Mouse (Mus musculus): ENCODE measurements around the gene Ncapd3. TPM values are rescaled to one million over a fixed set of nuclear protein-coding genes. Genes with fewer than 3 reads are reported as not detected.

Ncapd3 gene
- polyA plus RNA-seq, 1 experiment from 2014 or later, result 44.3 TPM

DNA sequence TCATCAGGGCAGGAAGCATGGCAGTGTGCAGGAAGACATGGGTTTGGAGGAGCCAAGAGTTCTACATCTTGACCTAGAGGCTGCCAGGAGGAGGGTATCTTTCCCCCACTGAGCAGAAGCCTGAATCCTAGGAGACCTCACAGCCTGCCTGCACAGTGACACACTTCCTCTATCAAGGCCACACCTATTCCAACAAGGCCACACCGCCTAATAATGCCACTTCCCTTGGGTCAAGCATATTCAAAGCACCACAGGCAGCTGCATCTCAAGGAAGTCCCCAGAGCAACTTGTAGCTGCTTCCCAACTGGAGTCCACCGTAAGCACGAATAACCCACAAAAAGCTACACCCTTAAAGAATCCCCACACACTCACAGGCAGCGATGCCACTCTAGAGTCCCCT, 92.1 kb downstream of the Ncapd3 start:
- DNase-seq (ENCODE audit: low spot score) (no peak), ATAC-seq (ENCODE audit: insufficient number of reproducible peaks, low FRiP score, low TSS enrichment, low read depth) (no peak)
- Histone ChIP-seq H3K9me3 (ENCODE audit: control insufficient read depth, low read length) (no peaks in the 10 kb centered on the region; the same call in 1 of the 2 replicates), H3K4me2 (ENCODE audit: low read depth, severe bottlenecking) (no peak overlapping the region), H3K9ac (ENCODE audit: low read length) (no peak overlapping the region), H3K27me3 (ENCODE audit: control insufficient read depth, insufficient read depth, low read length) (no peaks in the 10 kb centered on the region), H3K36me3 (ENCODE audit: control insufficient read depth, insufficient read depth, low read length) (no peaks in the 10 kb centered on the region), H3K27ac (replicated peaks; ENCODE audit: low read depth, low read length) (no peak overlapping the region), H3K4me3 (ENCODE audit: low read depth, low read length) (no peak overlapping the region), H3K4me1 (ENCODE audit: control insufficient read depth, insufficient read depth, low read length) (no peaks in the 10 kb centered on the region)
- WGBS, result 94% methylated on average over 4 of the region's 4 CpGs

- DNase-seq (ENCODE audit: low spot score) (no peak), ATAC-seq (ENCODE audit: insufficient number of reproducible peaks, low FRiP score, low TSS enrichment, low read depth) (no peak)
- Histone ChIP-seq H3K27ac (replicated peaks; ENCODE audit: low read depth, low read length) (no peak overlapping the region), H3K9me3 (ENCODE audit: control insufficient read depth, low read length) (no peaks in the 10 kb centered on the region; the same call in 1 of the 2 replicates), H3K36me3 (ENCODE audit: control insufficient read depth, insufficient read depth, low read length) (no peaks in the 10 kb centered on the region), H3K4me3 (ENCODE audit: low read depth, low read length) (no peak overlapping the region), H3K4me2 (ENCODE audit: low read depth, severe bottlenecking) (no peak overlapping the region), H3K27me3 (ENCODE audit: control insufficient read depth, insufficient read depth, low read length) (no peaks in the 10 kb centered on the region), H3K4me1 (ENCODE audit: control insufficient read depth, insufficient read depth, low read length) (no peaks in the 10 kb centered on the region), H3K9ac (ENCODE audit: low read length) (no peak overlapping the region)
- WGBS, result 89% methylated on average over 4 of the region's 4 CpGs
Measured at GRCm38 (mm10) chr9:27122963-27123362, 93.0 kb downstream of the Ncapd3 start.

- H3K4me1 ChIP-seq (ENCODE audit: control insufficient read depth, insufficient read depth, low read length), result no peaks in the 10 kb centered on the region
- H3K27me3 ChIP-seq (ENCODE audit: control insufficient read depth, insufficient read depth, low read length), result no peaks in the 10 kb centered on the region
- 83% methylated on average over 2 of the region's 2 CpGs for WGBS
- DNase-seq (ENCODE audit: low spot score) (no peak), ATAC-seq (ENCODE audit: insufficient number of reproducible peaks, low FRiP score, low TSS enrichment, low read depth) (no peak)
- H3K27ac ChIP-seq (replicated peaks; ENCODE audit: low read depth, low read length), result no peak overlapping the region
- no peak overlapping the region for H3K4me3 ChIP-seq (ENCODE audit: low read depth, low read length)
- H3K4me2 ChIP-seq (ENCODE audit: low read depth, severe bottlenecking), result no peak overlapping the region
- no peak overlapping the region for H3K9ac ChIP-seq (ENCODE audit: low read length)
- H3K9me3 ChIP-seq (ENCODE audit: control insufficient read depth, low read length), result no peaks in the 10 kb centered on the region; the same call in 1 of the 2 replicates
- no peaks in the 10 kb centered on the region for H3K36me3 ChIP-seq (ENCODE audit: control insufficient read depth, insufficient read depth, low read length)
Measured at GRCm38 (mm10) chr9:27123947-27124346, 94.0 kb downstream of the Ncapd3 start.

- DNase-seq (ENCODE audit: low spot score), result no peak
- H3K27ac ChIP-seq (replicated peaks; ENCODE audit: low read depth, low read length), result no peak overlapping the region
- no peaks in the 10 kb centered on the region for H3K36me3 ChIP-seq (ENCODE audit: control insufficient read depth, insufficient read depth, low read length)
- no peaks in the 10 kb centered on the region for H3K4me1 ChIP-seq (ENCODE audit: control insufficient read depth, insufficient read depth, low read length)
- 73% methylated on average over 6 of the region's 6 CpGs for whole genome bisulfite sequencing
- H3K4me3 ChIP-seq (ENCODE audit: low read depth, low read length), result no peak overlapping the region
- no peak for ATAC-seq (ENCODE audit: insufficient number of reproducible peaks, low FRiP score, low TSS enrichment, low read depth)
- no peak overlapping the region for H3K4me2 ChIP-seq (ENCODE audit: low read depth, severe bottlenecking)
- H3K27me3 ChIP-seq (ENCODE audit: control insufficient read depth, insufficient read depth, low read length), result no peaks in the 10 kb centered on the region
- H3K9me3 ChIP-seq (ENCODE audit: control insufficient read depth, low read length), result no peaks in the 10 kb centered on the region; the same call in 1 of the 2 replicates
- H3K9ac ChIP-seq (ENCODE audit: low read length), result no peak overlapping the region
Measured at GRCm38 (mm10) chr9:27125450-27125849, 95.5 kb downstream of the Ncapd3 start.

DNA sequence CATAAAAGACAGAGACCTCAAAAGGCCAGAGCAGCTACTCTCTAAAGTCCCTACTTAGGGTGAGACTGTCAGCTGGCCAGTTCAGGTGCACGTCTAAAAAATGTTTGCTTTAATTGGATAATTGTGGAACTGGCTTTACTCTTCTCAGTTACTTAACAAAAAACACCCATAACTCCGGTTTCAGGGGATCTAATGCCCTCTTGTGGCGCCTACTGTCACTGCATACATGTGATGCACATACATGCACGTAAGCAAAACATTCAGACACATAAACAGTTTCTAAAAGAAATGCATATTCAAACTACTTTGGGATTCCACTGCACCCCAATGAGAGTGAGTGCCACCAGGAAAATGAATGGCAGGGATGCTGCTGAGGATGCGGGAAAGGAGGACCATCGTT, 96.6 kb downstream of the Ncapd3 start:
- no peak overlapping the region for H3K4me3 ChIP-seq (ENCODE audit: low read depth, low read length)
- H3K27me3 ChIP-seq (ENCODE audit: control insufficient read depth, insufficient read depth, low read length), result no peaks in the 10 kb centered on the region
- no peaks in the 10 kb centered on the region; the same call in 1 of the 2 replicates for H3K9me3 ChIP-seq (ENCODE audit: control insufficient read depth, low read length)
- no peak overlapping the region for H3K27ac ChIP-seq (replicated peaks; ENCODE audit: low read depth, low read length)
- no peaks in the 10 kb centered on the region for H3K4me1 ChIP-seq (ENCODE audit: control insufficient read depth, insufficient read depth, low read length)
- 82% methylated on average over 6 of the region's 6 CpGs for WGBS
- no peak overlapping the region for H3K4me2 ChIP-seq (ENCODE audit: low read depth, severe bottlenecking)
- DNase-seq (ENCODE audit: low spot score), result no peak
- H3K36me3 ChIP-seq (ENCODE audit: control insufficient read depth, insufficient read depth, low read length), result no peaks in the 10 kb centered on the region
- no peak for ATAC-seq (ENCODE audit: insufficient number of reproducible peaks, low FRiP score, low TSS enrichment, low read depth)
- no peak overlapping the region for H3K9ac ChIP-seq (ENCODE audit: low read length)

DNA sequence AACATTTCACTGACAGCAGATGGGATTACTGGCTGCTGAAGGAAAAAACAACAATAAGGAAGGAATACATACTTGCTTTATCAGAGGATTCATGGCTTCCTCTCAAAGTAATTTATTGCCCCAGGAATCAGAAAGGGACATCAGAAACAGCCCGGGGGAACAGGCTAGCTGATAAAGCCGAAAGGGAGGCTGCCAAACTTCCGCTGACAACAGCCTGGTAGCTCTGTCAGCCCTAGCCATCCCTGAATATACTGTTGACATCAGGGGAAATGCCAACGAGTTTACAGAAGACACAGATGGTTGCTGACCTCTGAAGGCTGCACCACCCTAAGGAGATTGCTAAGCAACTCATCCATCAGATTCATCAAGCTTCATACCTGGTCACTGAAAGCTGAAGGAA, 98.7 kb downstream of the Ncapd3 start:
- H3K9ac ChIP-seq (ENCODE audit: low read length), result no peak overlapping the region
- H3K4me2 ChIP-seq (ENCODE audit: low read depth, severe bottlenecking), result no peak overlapping the region
- H3K9me3 ChIP-seq (ENCODE audit: control insufficient read depth, low read length), result no peaks in the 10 kb centered on the region; the same call in 1 of the 2 replicates
- ATAC-seq (ENCODE audit: insufficient number of reproducible peaks, low FRiP score, low TSS enrichment, low read depth), result no peak
- no peak for DNase-seq (ENCODE audit: low spot score)
- no peak overlapping the region for H3K27ac ChIP-seq (replicated peaks; ENCODE audit: low read depth, low read length)
- H3K4me1 ChIP-seq (ENCODE audit: control insufficient read depth, insufficient read depth, low read length), result no peaks in the 10 kb centered on the region
- no peak overlapping the region for H3K4me3 ChIP-seq (ENCODE audit: low read depth, low read length)
- WGBS, result 83% methylated on average over 4 of the region's 4 CpGs
- no peaks in the 10 kb centered on the region for H3K27me3 ChIP-seq (ENCODE audit: control insufficient read depth, insufficient read depth, low read length)
- no peaks in the 10 kb centered on the region for H3K36me3 ChIP-seq (ENCODE audit: control insufficient read depth, insufficient read depth, low read length)

DNA sequence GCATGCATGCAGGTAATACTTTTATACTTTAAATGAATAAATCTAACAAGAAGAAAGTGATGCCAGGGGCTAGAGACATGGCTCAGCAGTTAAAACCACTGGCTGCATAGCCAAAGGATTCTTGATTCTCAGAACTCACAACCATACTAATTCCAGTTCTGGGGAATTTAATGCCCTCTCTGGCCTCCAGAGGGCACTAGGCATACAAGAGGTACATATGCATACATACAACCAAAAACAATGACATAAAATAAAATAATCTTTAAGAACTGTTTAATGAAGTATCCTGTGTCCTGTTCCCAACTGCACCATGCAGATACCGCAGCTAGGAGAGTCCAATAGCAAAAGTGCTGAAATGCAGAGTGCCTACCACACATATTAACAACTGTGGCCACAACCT, 104.4 kb downstream of the Ncapd3 start:
- no peaks in the 10 kb centered on the region for H3K9me3 ChIP-seq (ENCODE audit: control insufficient read depth, low read length)
- H3K27me3 ChIP-seq (ENCODE audit: control insufficient read depth, insufficient read depth, low read length), result no peaks in the 10 kb centered on the region
- no peaks in the 10 kb centered on the region for H3K36me3 ChIP-seq (ENCODE audit: control insufficient read depth, insufficient read depth, low read length)
- peak; percentile 57 for DNase-seq (ENCODE audit: low spot score)
- H3K4me3 ChIP-seq (ENCODE audit: low read depth, low read length), result no peak overlapping the region
- H3K9ac ChIP-seq (ENCODE audit: low read length), result no peak overlapping the region
- H3K4me1 ChIP-seq (ENCODE audit: control insufficient read depth, insufficient read depth, low read length), result 0 out of 2 replicates have a peak, but pooled peaks cover 2% of the 10 kb centered on the region
- no peak for ATAC-seq (ENCODE audit: insufficient number of reproducible peaks, low FRiP score, low TSS enrichment, low read depth)
- H3K4me2 ChIP-seq (ENCODE audit: low read depth, severe bottlenecking), result no peak overlapping the region
- WGBS, result 78% methylated on average over 1 of the region's 1 CpGs
- H3K27ac ChIP-seq (replicated peaks; ENCODE audit: low read depth, low read length), result no peak overlapping the region

- H3K27ac ChIP-seq (replicated peaks; ENCODE audit: low read depth, low read length), result no peak overlapping the region
- no peak for ATAC-seq (ENCODE audit: insufficient number of reproducible peaks, low FRiP score, low TSS enrichment, low read depth)
- 89% methylated on average over 7 of the region's 7 CpGs for WGBS
Measured at GRCm38 (mm10) chr9:27135372-27135771, 105.4 kb downstream of the Ncapd3 start.

GRCm38 (mm10) chr9:27136651-27137050, 106.7 kb downstream of the Ncapd3 start:
- H3K9me3 ChIP-seq (ENCODE audit: control insufficient read depth, low read length), result no peaks in the 10 kb centered on the region
- DNase-seq (ENCODE audit: low spot score) (no peak), ATAC-seq (ENCODE audit: insufficient number of reproducible peaks, low FRiP score, low TSS enrichment, low read depth) (no peak)
- no peak overlapping the region for H3K9ac ChIP-seq (ENCODE audit: low read length)
- no peak overlapping the region for H3K4me2 ChIP-seq (ENCODE audit: low read depth, severe bottlenecking)
- 91% methylated on average over 8 of the region's 8 CpGs for WGBS
- H3K27ac ChIP-seq (replicated peaks; ENCODE audit: low read depth, low read length), result no peak overlapping the region
- H3K36me3 ChIP-seq (ENCODE audit: control insufficient read depth, insufficient read depth, low read length), result no peaks in the 10 kb centered on the region
- 0 out of 2 replicates have a peak, but pooled peaks cover 2% of the 10 kb centered on the region for H3K4me1 ChIP-seq (ENCODE audit: control insufficient read depth, insufficient read depth, low read length)
- no peak overlapping the region for H3K4me3 ChIP-seq (ENCODE audit: low read depth, low read length)
- H3K27me3 ChIP-seq (ENCODE audit: control insufficient read depth, insufficient read depth, low read length), result no peaks in the 10 kb centered on the region

More at GRCm38 (mm10) chr9:27135372-27135771, 105.4 kb downstream of the Ncapd3 start:
- no peak for DNase-seq (ENCODE audit: low spot score)
- no peaks in the 10 kb centered on the region for H3K36me3 ChIP-seq (ENCODE audit: control insufficient read depth, insufficient read depth, low read length)
- 0 out of 2 replicates have a peak, but pooled peaks cover 2% of the 10 kb centered on the region for H3K4me1 ChIP-seq (ENCODE audit: control insufficient read depth, insufficient read depth, low read length)
- H3K9me3 ChIP-seq (ENCODE audit: control insufficient read depth, low read length), result no peaks in the 10 kb centered on the region
- no peaks in the 10 kb centered on the region for H3K27me3 ChIP-seq (ENCODE audit: control insufficient read depth, insufficient read depth, low read length)
- H3K4me3 ChIP-seq (ENCODE audit: low read depth, low read length), result no peak overlapping the region
- no peak overlapping the region for H3K4me2 ChIP-seq (ENCODE audit: low read depth, severe bottlenecking)
- H3K9ac ChIP-seq (ENCODE audit: low read length), result no peak overlapping the region

All from limb, embryonic 11.5 days (tissue).